Mouse (Mus musculus) Patski (cell line): ENCODE measurements around the gene Tfap4. TPM values are rescaled to one million over a fixed set of nuclear protein-coding genes. Genes with fewer than 3 reads are reported as not detected.

Experiments
- ATAC-seq: fragments of 100-300 bp; one replicate; pipeline ENCODE4 v1.8.0; 2021
- CTCF ChIA-PET: fragments of 350-600 bp; sonication (Branson Sonifier 250); formaldehyde crosslinking; loops from one replicate; lab custom pipeline; 2022; ENCODE audit warnings: inconsistent platforms; lab: Charles Lee
- POLR2A ChIA-PET: fragments of 350-600 bp; sonication (Branson Sonifier 250); formaldehyde crosslinking; loops from one replicate; lab custom pipeline; 2022; ENCODE audit warnings: antibody characterized with exemption, inconsistent platforms; lab: Charles Lee
- DNase-seq: peaks from one replicate; pipeline ENCODE4 v3.0.0-alpha.2; 2011; ENCODE audit warnings: low read depth, low spot score
- H3K27me3 ChIP-seq: fragments of 371-371 bp; one replicate; pipeline ENCODE4 v1.5.1; 2021
- CTCF ChIP-seq: fragments of 100-300 bp; IDR thresholded peaks from one replicate; pipeline ENCODE4 v1.5.1; 2021
- in situ Hi-C: fragments of 300-500 bp; cut with MboI; formaldehyde crosslinking; loops from 3 replicates; pipeline ENCODE4 v1.11.1; 2018; ENCODE audit warnings: low pct_unique_long_range_greater_than_20kb, mixed read lengths
- polyA plus RNA-seq: library from polyadenylated mRNA; unstranded; gene quantifications from one replicate; pipeline ENCODE4 v1.2.3, GENCODE M21; 2021

The Tfap4 gene
- polyA plus RNA-seq, 1 experiment from 2014 or later: 9.8 TPM

DNA sequence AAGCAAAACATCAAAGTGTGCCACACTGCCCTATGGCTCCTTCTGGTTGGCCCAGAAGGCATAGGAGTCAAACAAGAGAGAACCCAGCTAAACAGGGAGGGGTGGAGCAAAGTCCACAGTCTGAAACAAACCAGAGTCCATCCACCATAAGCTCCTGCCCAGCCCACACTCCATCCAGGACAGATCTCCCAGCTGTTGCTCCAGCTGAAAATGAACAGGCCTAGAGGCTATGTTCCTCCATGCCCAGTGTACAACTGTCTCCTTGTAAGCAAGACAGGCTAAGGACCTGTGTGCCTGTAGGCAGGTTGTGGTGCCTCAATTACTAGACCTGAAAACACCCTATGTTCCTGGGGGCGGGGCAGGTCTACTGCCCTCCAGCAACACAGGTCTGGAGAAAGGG is 2.6 kb downstream of the Tfap4 start:
- no peak for TF ChIP-seq CTCF
- POLR2A ChIA-PET: interaction anchor here (0.7 kb wide), 1 partner anchor 208 kb away, joined by 3 read pairs; no protein-coding TSS in a partner anchor
- CTCF ChIA-PET: interaction anchor here (1.1 to 5.3 kb wide), 4 partner anchors 36 to 241 kb away, joined by 3 to 30 read pairs (median 6); no protein-coding TSS in a partner anchor
- no peak for ATAC-seq
- no peak for DNase-seq
- H3K27me3 ChIP-seq: no peaks in the 10 kb centered on the region
- in situ Hi-C loops: no loop called here

DNA sequence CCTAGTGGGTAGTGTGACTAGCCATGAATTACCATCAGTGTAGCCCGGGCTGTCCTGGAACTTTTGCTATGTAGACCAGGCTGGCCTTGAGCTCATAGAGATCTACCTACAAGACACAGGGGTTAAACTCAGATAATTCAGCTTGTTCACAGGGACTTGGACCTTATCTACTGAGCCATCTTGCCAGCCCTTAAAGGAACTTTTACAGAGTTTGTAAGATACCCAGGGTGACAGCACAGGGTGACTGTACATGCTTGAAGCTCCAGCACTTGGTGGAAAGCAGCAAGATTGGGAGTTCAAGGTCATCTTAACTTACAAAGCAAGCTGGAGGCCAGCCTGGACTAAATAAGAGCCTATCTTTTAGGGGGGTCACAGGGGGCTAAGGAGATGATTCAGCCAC is 4.1 kb downstream of the Tfap4 start:
- no peak for TF ChIP-seq CTCF
- no peak for DNase-seq
- ChIA-PET POLR2A (no interaction called here), CTCF (interaction anchor here (0.7 to 5.3 kb wide), 6 partner anchors 9 to 239 kb away, joined by 3 to 30 read pairs (median 5); no protein-coding TSS in a partner anchor)
- no peak for ATAC-seq
- in situ Hi-C loops: no loop called here
- H3K27me3 ChIP-seq: no peaks in the 10 kb centered on the region

DNA sequence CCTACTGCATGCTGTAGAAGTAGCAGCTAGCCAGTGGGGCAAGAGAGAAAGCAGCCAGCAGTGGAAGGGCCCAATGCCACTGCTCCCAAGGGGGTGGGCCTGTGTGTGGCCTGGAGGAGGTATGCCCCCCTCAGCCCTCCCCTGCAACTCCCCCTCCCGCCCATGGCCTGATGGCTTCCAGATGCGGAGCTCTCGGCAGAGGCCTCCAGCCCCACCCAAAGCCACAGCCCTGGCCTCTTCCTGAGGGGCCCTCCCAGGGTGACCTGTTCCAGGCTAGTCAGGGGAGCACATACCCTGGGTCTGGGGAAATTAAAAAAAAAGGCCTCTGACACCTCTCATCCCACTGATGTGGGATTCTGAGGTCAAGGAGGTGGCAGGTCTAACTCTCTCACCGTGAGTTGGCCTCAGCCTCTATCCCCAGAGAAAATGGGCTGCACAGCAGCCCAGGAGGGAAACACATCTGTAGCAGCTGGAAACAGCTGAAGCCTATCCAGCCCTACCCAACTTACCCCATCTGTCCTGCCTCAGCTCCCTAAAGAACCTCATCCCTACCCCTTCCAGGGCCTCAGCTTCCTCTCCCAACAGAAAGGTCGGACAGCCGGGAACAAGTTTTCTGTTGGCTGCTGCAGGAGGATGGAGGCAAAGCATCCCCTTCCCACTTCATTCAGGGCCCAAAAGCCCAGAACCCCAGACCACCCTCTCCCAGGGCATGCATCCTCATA is 6.7 kb downstream of the Tfap4 start:
- in situ Hi-C loops: no loop called here
- TF ChIP-seq CTCF: no peak
- no peaks in the 10 kb centered on the region for H3K27me3 ChIP-seq
- ChIA-PET CTCF (interaction anchor here (0.9 to 2.6 kb wide), 5 partner anchors 10 to 237 kb away, joined by 3 to 9 read pairs (median 5); no protein-coding TSS in a partner anchor), POLR2A (no interaction called here)
- DNase-seq (no peak), ATAC-seq (no peak)

DNA sequence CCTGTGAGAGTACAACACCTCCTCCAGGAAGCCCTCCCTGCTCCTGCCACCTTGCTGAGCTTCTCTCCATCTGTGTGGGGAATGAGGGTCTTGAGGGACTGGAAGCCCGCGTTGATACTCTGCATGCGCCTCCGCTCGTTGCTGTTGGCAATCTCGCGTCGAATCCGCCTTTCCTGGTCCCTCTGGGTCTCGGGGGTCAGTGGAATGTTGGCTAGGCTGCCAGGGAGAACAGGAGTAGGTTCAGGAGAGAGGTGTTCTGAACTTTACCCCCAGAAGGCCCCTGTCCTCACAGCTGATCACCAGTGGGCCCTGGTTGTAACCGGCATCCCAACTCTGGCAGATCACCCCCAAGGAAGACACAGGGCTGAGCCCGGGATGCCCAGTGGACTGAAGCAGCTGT is 7.8 kb downstream of the Tfap4 start:
- DNase-seq (no peak), ATAC-seq (no peak)
- ChIA-PET POLR2A (no interaction called here), CTCF (interaction anchor here (0.9 to 2.6 kb wide), 7 partner anchors 9 to 236 kb away, joined by 3 to 9 read pairs (median 4); no protein-coding TSS in a partner anchor)
- no peak for TF ChIP-seq CTCF
- H3K27me3 ChIP-seq: no peaks in the 10 kb centered on the region
- in situ Hi-C loops: no loop called here

DNA sequence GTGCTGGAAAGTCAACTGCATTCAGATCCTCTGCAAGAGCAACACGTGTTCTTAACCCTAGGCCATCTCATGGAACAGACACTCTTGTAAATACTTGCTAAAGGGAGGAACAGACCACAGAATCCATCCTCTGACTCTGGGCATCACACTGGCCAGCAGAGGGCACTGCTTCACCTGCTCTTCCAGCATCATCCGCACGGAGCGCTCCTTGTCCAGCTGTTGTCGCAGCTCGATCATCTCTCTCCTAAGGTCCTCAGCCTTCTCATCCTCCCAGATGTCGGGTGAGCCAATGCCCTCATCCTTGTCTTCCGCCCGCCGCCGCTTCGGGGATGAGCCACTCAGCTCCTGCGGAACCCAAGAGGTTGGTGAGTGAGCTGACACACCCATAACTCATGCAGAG is 8.6 kb downstream of the Tfap4 start:
- DNase-seq: no peak
- POLR2A ChIA-PET: no interaction called here
- no peaks in the 10 kb centered on the region for H3K27me3 ChIP-seq
- peak; percentile 39 for ATAC-seq
- TF ChIP-seq CTCF: no peak
- in situ Hi-C loops: no loop called here
- CTCF ChIA-PET: interaction anchor here (1.5 to 2.6 kb wide), 4 partner anchors 57 to 235 kb away, joined by 3 to 9 read pairs (median 4); no protein-coding TSS in a partner anchor

DNA sequence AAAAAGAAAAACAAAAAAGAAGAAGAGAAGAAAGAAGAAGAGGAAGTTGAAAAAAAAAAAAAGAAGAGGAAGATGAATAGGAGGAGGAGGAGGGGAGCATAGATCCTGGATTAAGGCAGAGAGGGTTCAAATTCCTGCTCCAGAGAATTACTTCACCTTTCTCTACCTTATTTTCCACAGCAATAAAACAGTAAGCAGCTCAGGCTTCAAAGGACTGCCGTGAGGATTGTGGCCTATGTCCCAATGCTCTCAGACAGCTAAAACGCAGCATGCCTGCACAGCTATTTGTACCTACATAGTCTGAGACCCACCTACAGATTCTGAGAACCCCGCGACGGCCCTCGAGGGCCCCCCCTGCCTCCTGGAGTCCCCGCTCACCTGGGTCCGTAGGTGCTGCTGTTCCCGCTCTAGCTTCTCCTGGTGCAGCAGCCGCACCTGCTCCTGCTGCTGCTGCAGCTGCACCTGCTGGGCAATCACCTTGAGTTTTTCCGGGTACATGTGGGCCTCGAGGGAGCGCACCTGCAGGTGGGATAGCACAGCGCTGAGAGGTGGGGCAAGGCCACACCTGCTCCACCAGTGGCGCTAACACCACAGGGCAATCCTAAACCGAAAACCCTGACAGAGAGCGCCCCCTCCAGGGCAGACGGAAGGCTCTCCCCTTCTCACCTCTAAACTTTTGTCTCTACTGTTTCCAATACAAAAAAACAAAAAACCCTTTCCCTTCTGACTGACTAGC is 10.5 kb downstream of the Tfap4 start:
- DNase-seq: no peak
- POLR2A ChIA-PET: interaction anchor here (0.7 kb wide), 1 partner anchor 260 kb away, joined by 6 read pairs; no protein-coding TSS in a partner anchor
- CTCF ChIA-PET: interaction anchor here (1.3 to 1.7 kb wide), 4 partner anchors 10 to 233 kb away, joined by 3 to 5 read pairs (median 4); no protein-coding TSS in a partner anchor
- TF ChIP-seq CTCF: no peak
- ATAC-seq: no peak
- in situ Hi-C loops: loop anchor here (25.0 kb wide), 1 partner anchor 487 kb away; no protein-coding TSS in a partner anchor
- H3K27me3 ChIP-seq: no peaks in the 10 kb centered on the region

DNA sequence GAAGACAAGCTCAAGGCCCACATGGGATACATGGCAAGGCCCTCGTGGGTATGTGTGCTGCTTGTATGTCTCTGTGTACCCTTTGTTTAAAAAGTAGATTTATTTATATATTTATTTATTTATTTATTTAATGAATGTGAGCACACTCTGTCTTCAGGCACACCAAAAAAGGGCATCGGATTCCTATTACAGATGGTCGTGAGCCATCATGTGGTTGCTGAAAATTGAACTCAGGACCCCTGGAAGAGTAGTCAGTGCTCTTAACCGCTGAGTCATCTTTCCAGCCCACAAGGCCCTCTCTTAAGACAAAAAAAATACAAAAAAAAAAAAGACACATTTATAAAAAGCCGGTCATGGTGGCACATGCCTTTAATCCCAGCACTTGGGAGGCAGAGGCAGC is 12.0 kb downstream of the Tfap4 start:
- in situ Hi-C loops: loop anchor here (25.0 kb wide), 1 partner anchor 485 kb away; no protein-coding TSS in a partner anchor
- no peaks in the 10 kb centered on the region for H3K27me3 ChIP-seq
- ATAC-seq: no peak
- ChIA-PET CTCF (interaction anchor here (1.3 to 1.4 kb wide), 3 partner anchors 29 to 231 kb away, joined by 3 to 4 read pairs (median 3); no protein-coding TSS in a partner anchor), POLR2A (no interaction called here)
- no peak for DNase-seq
- no peak for TF ChIP-seq CTCF

DNA sequence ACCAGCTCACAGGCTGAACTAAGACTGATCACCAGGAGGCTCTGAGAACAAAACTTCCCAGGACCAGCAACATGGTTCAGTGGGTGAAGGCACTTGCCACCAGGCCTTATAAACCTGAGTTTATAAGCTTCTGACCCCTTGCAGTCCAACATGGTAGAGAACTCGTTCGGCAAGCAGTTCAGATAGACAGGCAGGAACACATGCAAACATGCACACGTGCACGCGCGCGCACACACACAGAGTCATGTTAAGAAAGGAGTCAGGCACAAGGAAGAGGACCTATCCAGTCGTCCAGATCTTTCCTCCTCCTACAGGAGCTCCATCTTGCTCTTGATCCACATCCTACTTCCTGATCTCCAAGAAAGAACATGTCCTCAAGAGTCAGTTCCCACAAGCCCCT is 12.8 kb downstream of the Tfap4 start:
- TF ChIP-seq CTCF: no peak
- in situ Hi-C loops: loop anchor here (25.0 kb wide), 1 partner anchor 485 kb away; no protein-coding TSS in a partner anchor
- ChIA-PET CTCF (interaction anchor here (1.0 to 1.4 kb wide), 3 partner anchors 9 to 231 kb away, joined by 3 to 4 read pairs (median 3); no protein-coding TSS in a partner anchor), POLR2A (no interaction called here)
- DNase-seq (no peak), ATAC-seq (no peak)
- H3K27me3 ChIP-seq: no peaks in the 10 kb centered on the region

DNA sequence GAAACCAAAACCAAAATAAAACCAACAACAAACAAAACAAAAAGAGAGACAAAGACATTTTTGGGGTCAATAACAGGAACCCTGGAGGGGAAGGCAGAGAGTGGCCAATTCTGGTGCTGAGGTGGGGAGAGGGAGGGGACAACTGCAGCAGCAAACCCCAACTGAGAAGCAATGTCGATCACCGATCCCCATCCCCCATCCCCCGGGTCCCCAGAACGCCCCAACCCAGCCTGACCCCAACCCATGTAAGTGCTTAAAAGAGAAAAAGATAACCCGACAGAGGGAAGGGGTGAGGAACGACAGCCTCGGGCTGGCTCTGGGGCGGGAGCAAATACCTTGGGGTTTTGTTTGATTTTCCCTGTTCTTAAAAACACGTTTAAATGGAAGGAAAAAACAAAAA is 14.8 kb downstream of the Tfap4 start:
- no peak for ATAC-seq
- CTCF ChIA-PET: interaction anchor here (1.3 to 1.7 kb wide), 2 partner anchors 37 to 229 kb away, joined by 3 to 4 read pairs; no protein-coding TSS in a partner anchor
- in situ Hi-C loops: loop anchor here (5.0 to 25.0 kb wide), 2 partner anchors 238 to 483 kb away; no protein-coding TSS in a partner anchor
- H3K27me3 ChIP-seq: no peaks in the 10 kb centered on the region
- DNase-seq: no peak
- POLR2A ChIA-PET: interaction anchor here (0.9 kb wide), 1 partner anchor 55 kb away, joined by 3 read pairs; no protein-coding TSS in a partner anchor
- no peak for TF ChIP-seq CTCF

DNA sequence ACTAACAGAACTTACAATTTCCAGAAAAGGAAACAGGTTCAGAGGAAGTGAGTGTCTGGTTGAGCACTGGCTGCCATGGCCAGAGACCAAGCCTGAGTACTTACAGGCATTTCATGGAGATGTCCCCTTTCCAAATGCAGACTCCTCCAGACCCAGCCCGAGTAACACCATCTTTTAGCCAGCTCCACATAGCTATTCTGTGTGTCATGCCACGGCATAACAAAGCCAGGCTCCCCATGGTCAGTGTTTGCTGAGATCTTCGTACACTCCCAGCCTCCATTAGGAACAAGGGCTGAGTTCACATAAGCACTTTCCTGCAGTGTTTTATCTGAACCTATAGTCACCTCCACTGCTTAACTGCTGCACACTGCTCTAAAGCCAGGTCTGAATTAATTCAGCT is 16.4 kb downstream of the Tfap4 start:
- no peak for ATAC-seq
- ChIA-PET POLR2A (interaction anchor here (0.6 kb wide), 2 partner anchors 29 to 31 kb away, joined by 3 read pairs; no protein-coding TSS in a partner anchor), CTCF (interaction anchor here (1.2 to 3.1 kb wide), 8 partner anchors 9 to 239 kb away, joined by 3 to 41 read pairs (median 7); no protein-coding TSS in a partner anchor)
- in situ Hi-C loops: loop anchor here (5.0 to 25.0 kb wide), 2 partner anchors 236 to 481 kb away; no protein-coding TSS in a partner anchor
- no peak for DNase-seq
- no peak for TF ChIP-seq CTCF
- H3K27me3 ChIP-seq: no peaks in the 10 kb centered on the region
